Mouse (Mus musculus) embryonic fibroblast, embryonic 13.5 days (primary cell): Measurements from ENCODE around the gene Rab3a. TPM values are rescaled to one million over a fixed set of nuclear protein-coding genes. Genes with fewer than 3 reads are reported as not detected.

ENCODE experiments used
- H3K27ac ChIP-seq: 2 replicates; pipeline ENCODE4 v1.5.1; 2012; ENCODE audit warnings: low read length, control low read depth, inconsistent platforms; ENCODE audit not compliant: insufficient read depth
- H3K4me1 ChIP-seq: 2 replicates; pipeline ENCODE4 v1.6.1; 2011; ENCODE audit warnings: low read length; ENCODE audit not compliant: control insufficient read depth, insufficient read depth
- H3K4me3 ChIP-seq: 2 replicates; pipeline ENCODE4 v1.5.1; 2011; ENCODE audit warnings: mild to moderate bottlenecking, control low read depth, low read length; ENCODE audit not compliant: insufficient read depth
- CTCF ChIP-seq: IDR thresholded peaks from 2 replicates; pipeline ENCODE4 v1.5.1; 2011; ENCODE audit warnings: mild to moderate bottlenecking, control low read depth, low read length, moderate library complexity, borderline replicate concordance; ENCODE audit not compliant: insufficient read depth
- POLR2A ChIP-seq: IDR thresholded peaks from 2 replicates; pipeline ENCODE4 v1.6.1; 2011; ENCODE audit warnings: low read depth, mild to moderate bottlenecking, control low read depth, low read length, moderate library complexity
- polyA plus RNA-seq: library from polyadenylated mRNA; stranded (reverse); fragments of >200 nt; gene quantifications from 2 replicates; pipeline ENCODE4 v1.2.4, GENCODE M21; 2011; ENCODE audit warnings: low read depth; ENCODE audit not compliant: missing spikeins, insufficient read length

The Rab3a gene
- polyA plus RNA-seq, 1 experiment, result 8.6 TPM

DNA sequence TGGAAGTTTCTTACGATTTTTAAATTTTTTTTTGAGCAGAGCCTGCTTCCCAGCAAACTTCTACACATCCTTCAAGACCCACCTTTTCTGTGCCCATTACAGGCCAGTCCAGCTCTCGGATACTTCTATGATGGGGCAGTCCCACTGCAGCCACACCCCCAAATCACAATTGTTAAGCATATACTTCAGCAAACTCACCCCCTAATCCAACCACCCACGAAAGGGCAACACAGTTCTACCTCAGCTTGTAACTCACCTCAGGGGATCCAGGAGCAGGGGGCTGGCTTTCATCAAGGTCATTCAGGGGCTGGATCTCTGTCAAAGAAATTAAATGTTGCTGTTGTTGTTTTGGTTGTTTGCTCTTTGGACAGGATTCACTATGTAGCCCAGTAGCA, 32.6 kb downstream of the Rab3a start:
- Histone ChIP-seq H3K4me3 (no peak overlapping the region), H3K4me1 (no peaks in the 10 kb centered on the region), H3K27ac (no peak overlapping the region)
- no peak for TF ChIP-seq POLR2A
- TF ChIP-seq CTCF, result no peak

- no peak overlapping the region for H3K27ac ChIP-seq
Observed at GRCm38 (mm10) chr8:70787941-70788667, 33.6 kb downstream of the Rab3a start.

GRCm38 (mm10) chr8:70789046-70789445, 34.6 kb downstream of the Rab3a start:
- Histone ChIP-seq H3K4me1 (no peaks in the 10 kb centered on the region), H3K27ac (no peak overlapping the region), H3K4me3 (no peak overlapping the region)
- TF ChIP-seq CTCF (no peak), POLR2A (no peak)

More at GRCm38 (mm10) chr8:70787941-70788667, 33.6 kb downstream of the Rab3a start:
- Histone ChIP-seq H3K4me3 (no peak overlapping the region), H3K4me1 (no peaks in the 10 kb centered on the region)
- TF ChIP-seq CTCF (no peak), POLR2A (no peak)

- Histone ChIP-seq H3K4me1 (no peaks in the 10 kb centered on the region), H3K4me3 (no peak overlapping the region), H3K27ac (no peak overlapping the region)
- no peak for TF ChIP-seq POLR2A
- TF ChIP-seq CTCF, result no peak
Observed at GRCm38 (mm10) chr8:70790846-70791245, 36.4 kb downstream of the Rab3a start.

DNA sequence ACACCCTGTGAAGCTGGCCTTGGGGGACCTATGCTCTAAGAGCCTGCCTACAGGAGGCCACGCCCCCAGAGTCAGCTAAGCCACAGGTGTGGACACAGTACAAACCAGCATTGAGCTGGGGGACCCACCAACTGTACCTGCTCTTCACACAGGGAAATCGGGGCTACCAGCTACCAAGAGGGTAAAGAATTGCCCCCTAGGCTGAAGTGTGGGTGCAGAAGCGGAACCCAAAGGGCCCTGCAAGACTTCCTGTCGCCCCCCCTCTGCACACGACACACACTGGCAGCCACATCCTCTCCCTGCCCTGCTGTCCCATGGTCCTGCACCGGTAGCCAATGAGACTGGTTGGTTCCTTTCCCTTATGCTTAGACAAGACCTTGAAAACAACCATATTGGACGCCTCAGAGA, 36.8 kb downstream of the Rab3a start:
- Histone ChIP-seq H3K27ac (no peak overlapping the region), H3K4me1 (no peaks in the 10 kb centered on the region), H3K4me3 (peak overlapping the region; percentile 64)
- TF ChIP-seq CTCF, result no peak

DNA sequence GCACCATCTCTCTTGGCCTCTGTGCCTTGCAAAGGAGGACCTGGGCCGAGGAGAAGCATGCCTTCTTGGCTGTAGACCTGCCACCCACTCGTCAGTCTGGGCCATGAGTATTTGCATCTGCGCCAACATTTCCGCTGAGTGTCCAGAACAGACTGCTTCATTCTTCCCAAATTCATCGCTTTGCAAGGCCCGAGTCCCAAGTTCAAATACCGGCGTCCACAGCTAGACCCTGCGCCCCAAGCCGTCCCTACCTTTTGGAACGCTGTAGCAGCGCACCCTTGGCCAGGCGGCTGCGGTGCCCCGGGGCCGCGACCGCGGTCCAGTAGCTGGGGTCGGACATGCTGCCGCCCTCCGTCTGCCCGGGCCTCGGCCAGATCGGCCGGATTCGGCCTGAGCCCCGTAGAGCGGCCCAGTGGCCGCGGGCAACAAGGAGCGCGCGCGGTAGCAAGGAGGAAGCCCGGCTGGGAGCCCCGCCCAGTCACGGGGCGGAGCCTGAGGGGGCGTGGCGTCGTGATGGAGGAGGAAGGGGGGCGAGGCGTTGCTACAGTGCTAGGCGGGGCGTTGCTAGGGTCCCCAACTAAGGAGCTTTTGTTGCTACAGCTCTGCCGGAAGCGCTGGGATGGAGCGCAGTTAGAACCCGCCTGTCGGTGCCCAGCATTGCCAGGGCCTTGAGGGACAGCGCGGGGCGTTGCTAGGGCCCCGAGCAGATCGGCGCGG, 37.7 kb downstream of the Rab3a start:
- Histone ChIP-seq H3K27ac (no peak overlapping the region), H3K4me3 (peak overlapping the region; percentile 64), H3K4me1 (no peaks in the 10 kb centered on the region)
- TF ChIP-seq CTCF, result no peak
- peak; percentile 85 for TF ChIP-seq POLR2A

- no peaks in the 10 kb centered on the region for H3K4me1 ChIP-seq
- H3K4me3 ChIP-seq, result peak overlapping the region; percentile 37
- H3K27ac ChIP-seq, result no peak overlapping the region
- no peak for TF ChIP-seq POLR2A
- no peak for TF ChIP-seq CTCF
Observed at GRCm38 (mm10) chr8:70792700-70793099, 38.2 kb downstream of the Rab3a start.

DNA sequence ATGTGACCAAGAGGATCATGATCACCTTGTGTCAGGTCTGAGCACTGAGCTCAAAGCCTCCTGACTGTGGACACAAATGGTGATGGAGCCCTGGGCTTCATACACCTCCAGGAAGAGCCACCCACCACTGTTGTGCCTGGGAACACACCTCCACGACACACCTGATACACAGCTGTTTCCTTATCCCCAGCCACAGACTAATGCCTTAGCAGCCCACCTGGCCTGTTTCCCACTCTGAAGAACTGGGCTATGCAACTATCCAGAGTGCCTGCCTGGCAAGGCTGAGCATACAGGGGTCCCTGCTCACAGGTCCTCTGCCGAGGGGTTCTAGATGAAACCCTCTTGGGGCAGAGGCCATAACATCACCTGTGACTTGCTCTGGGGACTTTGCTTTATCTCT, 39.7 kb downstream of the Rab3a start:
- no peak overlapping the region for H3K27ac ChIP-seq
- no peak overlapping the region for H3K4me3 ChIP-seq
- TF ChIP-seq CTCF (no peak), POLR2A (no peak)
- H3K4me1 ChIP-seq, result no peaks in the 10 kb centered on the region

DNA sequence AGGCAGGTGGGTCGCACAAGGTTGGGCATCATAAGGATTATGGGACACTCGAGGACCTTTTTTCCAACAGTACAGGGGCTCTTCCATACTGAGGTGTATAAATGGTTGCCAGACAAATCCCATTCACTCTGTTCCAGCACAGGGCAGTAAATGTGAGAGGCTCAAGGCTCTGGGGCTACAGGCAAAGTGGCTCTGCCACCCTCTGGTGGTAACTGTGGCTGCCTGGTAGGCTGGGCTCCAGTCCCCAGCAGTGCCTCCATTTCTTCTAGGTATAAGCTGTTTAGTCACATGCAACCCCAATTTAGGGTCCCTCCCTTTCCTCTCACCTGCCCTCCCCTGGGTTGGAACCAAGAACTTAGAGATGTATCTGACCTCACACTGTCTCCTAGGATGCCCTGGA, 40.9 kb downstream of the Rab3a start:
- TF ChIP-seq POLR2A, result no peak
- peak; percentile 22; the same call in 1 of the 2 replicates for TF ChIP-seq CTCF
- Histone ChIP-seq H3K27ac (no peak overlapping the region), H3K4me3 (no peak overlapping the region), H3K4me1 (no peaks in the 10 kb centered on the region)

GRCm38 (mm10) chr8:70796403-70797080, 42.1 kb downstream of the Rab3a start:
- Histone ChIP-seq H3K4me1 (no peaks in the 10 kb centered on the region), H3K27ac (no peak overlapping the region), H3K4me3 (peak overlapping the region; percentile 47)
- TF ChIP-seq CTCF (no peak), POLR2A (no peak)
